Mouse (Mus musculus): Measurements from ENCODE around the gene Gm15448. TPM values are rescaled to one million over a fixed set of nuclear protein-coding genes. Genes with fewer than 3 reads are reported as not detected.
"Not testable (repeated sequence)": the region's sequence is repeated elsewhere in the genome, so short reads cannot be mapped to it uniquely, and the experiment has no call there.

Gene Gm15448
- total RNA-seq (2012; rRNA removed) (not detected in 2 replicates), polyA plus RNA-seq (2012; ENCODE audit: insufficient read depth in 1 of 2, insufficient read length in 2 of 2, low read depth in 1 of 2, low replicate concordance in 2 of 2, missing spikeins in 1 of 2) (under 1 TPM in 1 of 2 experiments, not detected in 1; 0.04 TPM)

- H3K27ac ChIP-seq (ENCODE audit: control insufficient read depth, low read depth, low read length); H3K36me3 ChIP-seq (ENCODE audit: control insufficient read depth in 1 of 2, insufficient read depth in 2 of 2, low read length in 2 of 2): not testable (repeated sequence)
Observed at GRCm38 (mm10) chr7:3825599-3825998, at the start of gene Gm15448. TSS of gene Gm15448 (minus strand) at chr7:3825687.

GRCm38 (mm10) chr7:3875032-3875431, 49.5 kb upstream of the Gm15448 start:
- H3K4me3 ChIP-seq (ENCODE audit: control insufficient read depth in 1 of 2, insufficient read depth in 1 of 2, low read depth in 2 of 2, low read length in 2 of 2); H3K27me3 ChIP-seq (ENCODE audit: control insufficient read depth in 1 of 2, insufficient read depth in 2 of 2, low read length in 2 of 2); DNase-seq (ENCODE audit: low read depth, low spot score); H3K36me3 ChIP-seq (ENCODE audit: control insufficient read depth in 1 of 2, insufficient read depth in 2 of 2, low read length in 2 of 2); H3K27ac ChIP-seq (ENCODE audit: control insufficient read depth, low read depth, low read length); H3K9me3 ChIP-seq (replicated peaks; ENCODE audit: insufficient read depth, low read length); H3K4me1 ChIP-seq (ENCODE audit: control insufficient read depth in 1 of 2, insufficient read depth in 2 of 2, low read length in 2 of 2); H3K79me2 ChIP-seq (ENCODE audit: control insufficient read depth, insufficient read depth, low read length, poor library complexity); H3K9ac ChIP-seq (ENCODE audit: control insufficient read depth, low read depth, low read length, poor library complexity, severe bottlenecking): not testable (repeated sequence)

More at GRCm38 (mm10) chr7:3825599-3825998, at the start of gene Gm15448:
- H3K4me1 ChIP-seq (ENCODE audit: control insufficient read depth in 1 of 2, insufficient read depth in 2 of 2, low read length in 2 of 2); DNase-seq (ENCODE audit: low read depth, low spot score); H3K79me2 ChIP-seq (ENCODE audit: control insufficient read depth, insufficient read depth, low read length, poor library complexity); H3K9ac ChIP-seq (ENCODE audit: control insufficient read depth, low read depth, low read length, poor library complexity, severe bottlenecking); H3K9me3 ChIP-seq (replicated peaks; ENCODE audit: insufficient read depth, low read length); H3K4me3 ChIP-seq (ENCODE audit: control insufficient read depth in 1 of 2, insufficient read depth in 1 of 2, low read depth in 2 of 2, low read length in 2 of 2); H3K27me3 ChIP-seq (ENCODE audit: control insufficient read depth in 1 of 2, insufficient read depth in 2 of 2, low read length in 2 of 2): not testable (repeated sequence)

GRCm38 (mm10) chr7:3844951-3845350, 19.5 kb upstream of the Gm15448 start, which contains the start of gene Pira2:
TSS of gene Pira2 (minus strand) at chr7:3845051.
- H3K9me3 ChIP-seq (replicated peaks; ENCODE audit: insufficient read depth, low read length); H3K9ac ChIP-seq (ENCODE audit: control insufficient read depth, low read depth, low read length, poor library complexity, severe bottlenecking); DNase-seq (ENCODE audit: low read depth, low spot score); H3K4me3 ChIP-seq (ENCODE audit: control insufficient read depth in 1 of 2, insufficient read depth in 1 of 2, low read depth in 2 of 2, low read length in 2 of 2); H3K79me2 ChIP-seq (ENCODE audit: control insufficient read depth, insufficient read depth, low read length, poor library complexity); H3K36me3 ChIP-seq (ENCODE audit: control insufficient read depth in 1 of 2, insufficient read depth in 2 of 2, low read length in 2 of 2); H3K4me1 ChIP-seq (ENCODE audit: control insufficient read depth in 1 of 2, insufficient read depth in 2 of 2, low read length in 2 of 2); H3K27ac ChIP-seq (ENCODE audit: control insufficient read depth, low read depth, low read length); H3K27me3 ChIP-seq (ENCODE audit: control insufficient read depth in 1 of 2, insufficient read depth in 2 of 2, low read length in 2 of 2): not testable (repeated sequence)

- not testable (repeated sequence) for H3K4me3 ChIP-seq (ENCODE audit: control insufficient read depth in 1 of 2, insufficient read depth in 1 of 2, low read depth in 2 of 2, low read length in 2 of 2); H3K27me3 ChIP-seq (ENCODE audit: control insufficient read depth in 1 of 2, insufficient read depth in 2 of 2, low read length in 2 of 2); DNase-seq (ENCODE audit: low read depth, low spot score); H3K9ac ChIP-seq (ENCODE audit: control insufficient read depth, low read depth, low read length, poor library complexity, severe bottlenecking); H3K4me1 ChIP-seq (ENCODE audit: control insufficient read depth in 1 of 2, insufficient read depth in 2 of 2, low read length in 2 of 2); H3K27ac ChIP-seq (ENCODE audit: control insufficient read depth, low read depth, low read length); H3K36me3 ChIP-seq (ENCODE audit: control insufficient read depth in 1 of 2, insufficient read depth in 2 of 2, low read length in 2 of 2); H3K9me3 ChIP-seq (replicated peaks; ENCODE audit: insufficient read depth, low read length); H3K79me2 ChIP-seq (ENCODE audit: control insufficient read depth, insufficient read depth, low read length, poor library complexity)
Observed at GRCm38 (mm10) chr7:3837854-3838253, 12.4 kb upstream of the Gm15448 start.

GRCm38 (mm10) chr7:3830633-3831032, 5.1 kb upstream of the Gm15448 start:
- not testable (repeated sequence) for H3K9me3 ChIP-seq (replicated peaks; ENCODE audit: insufficient read depth, low read length); H3K36me3 ChIP-seq (ENCODE audit: control insufficient read depth in 1 of 2, insufficient read depth in 2 of 2, low read length in 2 of 2); H3K27me3 ChIP-seq (ENCODE audit: control insufficient read depth in 1 of 2, insufficient read depth in 2 of 2, low read length in 2 of 2); H3K4me1 ChIP-seq (ENCODE audit: control insufficient read depth in 1 of 2, insufficient read depth in 2 of 2, low read length in 2 of 2); DNase-seq (ENCODE audit: low read depth, low spot score); H3K9ac ChIP-seq (ENCODE audit: control insufficient read depth, low read depth, low read length, poor library complexity, severe bottlenecking); H3K79me2 ChIP-seq (ENCODE audit: control insufficient read depth, insufficient read depth, low read length, poor library complexity); H3K4me3 ChIP-seq (ENCODE audit: control insufficient read depth in 1 of 2, insufficient read depth in 1 of 2, low read depth in 2 of 2, low read length in 2 of 2); H3K27ac ChIP-seq (ENCODE audit: control insufficient read depth, low read depth, low read length)

- not testable (repeated sequence) for H3K9ac ChIP-seq (ENCODE audit: control insufficient read depth, low read depth, low read length, poor library complexity, severe bottlenecking); H3K79me2 ChIP-seq (ENCODE audit: control insufficient read depth, insufficient read depth, low read length, poor library complexity); DNase-seq (ENCODE audit: low read depth, low spot score); H3K4me3 ChIP-seq (ENCODE audit: control insufficient read depth in 1 of 2, insufficient read depth in 1 of 2, low read depth in 2 of 2, low read length in 2 of 2); H3K27me3 ChIP-seq (ENCODE audit: control insufficient read depth in 1 of 2, insufficient read depth in 2 of 2, low read length in 2 of 2); H3K4me1 ChIP-seq (ENCODE audit: control insufficient read depth in 1 of 2, insufficient read depth in 2 of 2, low read length in 2 of 2); H3K36me3 ChIP-seq (ENCODE audit: control insufficient read depth in 1 of 2, insufficient read depth in 2 of 2, low read length in 2 of 2); H3K27ac ChIP-seq (ENCODE audit: control insufficient read depth, low read depth, low read length); H3K9me3 ChIP-seq (replicated peaks; ENCODE audit: insufficient read depth, low read length)
Observed at GRCm38 (mm10) chr7:3811912-3812311, 13.6 kb downstream of the Gm15448 start.

- H3K27me3 ChIP-seq (ENCODE audit: control insufficient read depth in 1 of 2, insufficient read depth in 2 of 2, low read length in 2 of 2); DNase-seq (ENCODE audit: low read depth, low spot score): not testable (repeated sequence)
Observed at GRCm38 (mm10) chr7:3802935-3803334, 22.6 kb downstream of the Gm15448 start.

More at GRCm38 (mm10) chr7:3802935-3803334, 22.6 kb downstream of the Gm15448 start:
- H3K9ac ChIP-seq (ENCODE audit: control insufficient read depth, low read depth, low read length, poor library complexity, severe bottlenecking); H3K27ac ChIP-seq (ENCODE audit: control insufficient read depth, low read depth, low read length); H3K79me2 ChIP-seq (ENCODE audit: control insufficient read depth, insufficient read depth, low read length, poor library complexity); H3K4me1 ChIP-seq (ENCODE audit: control insufficient read depth in 1 of 2, insufficient read depth in 2 of 2, low read length in 2 of 2); H3K9me3 ChIP-seq (replicated peaks; ENCODE audit: insufficient read depth, low read length); H3K36me3 ChIP-seq (ENCODE audit: control insufficient read depth in 1 of 2, insufficient read depth in 2 of 2, low read length in 2 of 2); H3K4me3 ChIP-seq (ENCODE audit: control insufficient read depth in 1 of 2, insufficient read depth in 1 of 2, low read depth in 2 of 2, low read length in 2 of 2): not testable (repeated sequence)
